Mouse (Mus musculus): Measurements from ENCODE around the gene Src.

GRCm38 (mm10) chr2:157434497-157434896 lies 16.3 kb downstream of the Src start:
- TF ChIP-seq CTCF (IDR thresholded peaks at IDR 0.05) = no peak
- TF ChIP-seq EP300 (IDR thresholded peaks at IDR 0.05) = no peak
